Mouse (Mus musculus): Measurements from ENCODE around the gene Tiparp. TPM values are rescaled to one million over a fixed set of nuclear protein-coding genes. Genes with fewer than 3 reads are reported as not detected.

Tiparp gene
- polyA plus RNA-seq, 1 experiment from 2014 or later: 39.0 TPM

- H3K9me3 ChIP-seq: no peaks in the 10 kb centered on the region
- no peak for ATAC-seq (ENCODE audit: insufficient number of reproducible peaks, low FRiP score, low TSS enrichment, low read depth)
- H3K27ac ChIP-seq: no peak overlapping the region
- peaks cover 13% of the 10 kb centered on the region for H3K4me1 ChIP-seq
- no peak overlapping the region for H3K4me2 ChIP-seq
- no peak overlapping the region for H3K9ac ChIP-seq
- H3K4me3 ChIP-seq: no peak overlapping the region
- WGBS: 51% methylated on average over 3 of the region's 3 CpGs
- no peaks in the 10 kb centered on the region for H3K27me3 ChIP-seq
- H3K36me3 ChIP-seq: no peaks in the 10 kb centered on the region
These were observed 60.2 kb downstream of the Tiparp start for GRCm38 (mm10) chr3:65588424-65588823.

DNA sequence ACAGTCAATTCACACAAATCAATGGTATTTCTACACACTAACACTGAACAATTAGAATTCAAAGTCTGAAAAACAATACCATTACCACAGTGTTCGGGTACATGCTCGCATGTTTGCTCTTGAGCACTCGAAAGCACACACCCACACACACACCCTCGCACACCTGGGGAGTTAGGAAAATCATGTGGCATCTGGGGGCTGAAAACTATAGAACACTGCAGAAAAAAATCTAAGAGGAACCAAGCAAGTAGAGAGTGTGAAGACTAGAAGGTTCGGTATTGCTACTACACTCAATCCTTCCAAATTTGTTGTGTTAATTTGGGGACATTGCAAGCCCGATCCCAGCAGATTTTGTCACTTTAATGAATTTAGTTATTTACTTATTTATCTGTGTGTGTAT, 64.6 kb downstream of the Tiparp start:
- Histone ChIP-seq H3K9ac (no peak overlapping the region), H3K27ac (no peak overlapping the region), H3K4me2 (no peak overlapping the region), H3K4me3 (no peak overlapping the region), H3K9me3 (no peaks in the 10 kb centered on the region), H3K4me1 (peaks cover 3% of the 10 kb centered on the region; the same call in 1 of the 2 replicates), H3K27me3 (no peaks in the 10 kb centered on the region), H3K36me3 (no peaks in the 10 kb centered on the region)
- ATAC-seq (ENCODE audit: insufficient number of reproducible peaks, low FRiP score, low TSS enrichment, low read depth): no peak
- WGBS: 91% methylated on average over 6 of the region's 6 CpGs

GRCm38 (mm10) chr3:65594493-65594892, 66.3 kb downstream of the Tiparp start:
- Histone ChIP-seq H3K27me3 (no peaks in the 10 kb centered on the region), H3K4me3 (no peak overlapping the region), H3K9me3 (no peaks in the 10 kb centered on the region), H3K4me1 (peaks cover 5% of the 10 kb centered on the region; the same call in 1 of the 2 replicates), H3K36me3 (no peaks in the 10 kb centered on the region), H3K9ac (no peak overlapping the region), H3K27ac (no peak overlapping the region), H3K4me2 (no peak overlapping the region)
- ATAC-seq (ENCODE audit: insufficient number of reproducible peaks, low FRiP score, low TSS enrichment, low read depth): no peak

GRCm38 (mm10) chr3:65595196-65595595, 67.0 kb downstream of the Tiparp start:
- H3K27me3 ChIP-seq: no peaks in the 10 kb centered on the region
- no peaks in the 10 kb centered on the region for H3K36me3 ChIP-seq
- H3K4me2 ChIP-seq: no peak overlapping the region
- 34% methylated on average over 3 of the region's 3 CpGs for WGBS
- H3K9me3 ChIP-seq: no peaks in the 10 kb centered on the region
- H3K4me1 ChIP-seq: peaks cover 5% of the 10 kb centered on the region; the same call in 1 of the 2 replicates
- no peak overlapping the region for H3K4me3 ChIP-seq
- 0 out of 2 replicates have a peak overlapping the region, but pooled peaks have one; percentile 18 for H3K27ac ChIP-seq
- no peak for ATAC-seq (ENCODE audit: insufficient number of reproducible peaks, low FRiP score, low TSS enrichment, low read depth)
- H3K9ac ChIP-seq: no peak overlapping the region

DNA sequence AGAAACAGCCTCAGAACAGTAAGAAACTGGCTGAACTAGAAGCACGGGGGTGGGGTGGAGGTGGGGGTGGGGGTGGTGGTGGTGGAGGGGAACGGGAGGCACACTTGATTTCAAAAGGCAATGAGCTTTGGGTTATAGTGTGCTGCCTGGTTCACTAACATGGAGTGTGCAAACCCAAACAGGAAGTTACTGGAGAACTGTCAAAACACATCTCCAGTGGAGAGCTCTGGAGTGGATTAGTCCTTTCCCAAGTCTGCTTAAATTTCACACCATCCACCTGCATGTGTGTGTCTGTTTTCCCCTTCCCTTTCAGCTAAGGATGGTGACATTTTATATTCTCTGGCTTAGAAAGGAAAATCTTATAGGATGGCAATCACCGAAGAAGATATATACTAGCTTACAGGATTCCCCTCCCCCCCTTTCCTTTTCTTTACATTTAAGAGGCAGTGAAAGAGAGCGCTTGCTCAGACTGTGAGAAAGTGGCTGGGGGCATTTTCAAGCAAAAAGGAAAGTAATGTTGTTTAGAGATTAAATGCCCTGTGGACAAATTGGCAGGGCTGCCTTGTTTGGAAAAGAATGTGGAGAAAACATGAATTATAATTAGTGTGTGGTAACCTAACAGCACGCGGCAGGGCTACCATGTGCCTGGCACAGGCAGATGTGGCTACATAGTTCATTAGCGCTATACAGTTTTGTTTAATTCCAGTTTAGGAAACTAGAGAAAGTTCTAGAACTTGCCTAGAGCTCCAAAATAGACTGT, 70.0 kb downstream of the Tiparp start:
- no peak overlapping the region for H3K27ac ChIP-seq
- H3K4me3 ChIP-seq: no peak overlapping the region
- peaks cover 10% of the 10 kb centered on the region; the same call in 1 of the 2 replicates for H3K4me1 ChIP-seq
- no peaks in the 10 kb centered on the region for H3K9me3 ChIP-seq
- no peaks in the 10 kb centered on the region for H3K36me3 ChIP-seq
- no peak overlapping the region for H3K4me2 ChIP-seq
- H3K27me3 ChIP-seq: no peaks in the 10 kb centered on the region
- 45% methylated on average over 7 of the region's 7 CpGs for WGBS
- ATAC-seq (ENCODE audit: insufficient number of reproducible peaks, low FRiP score, low TSS enrichment, low read depth): no peak
- no peak overlapping the region for H3K9ac ChIP-seq

DNA sequence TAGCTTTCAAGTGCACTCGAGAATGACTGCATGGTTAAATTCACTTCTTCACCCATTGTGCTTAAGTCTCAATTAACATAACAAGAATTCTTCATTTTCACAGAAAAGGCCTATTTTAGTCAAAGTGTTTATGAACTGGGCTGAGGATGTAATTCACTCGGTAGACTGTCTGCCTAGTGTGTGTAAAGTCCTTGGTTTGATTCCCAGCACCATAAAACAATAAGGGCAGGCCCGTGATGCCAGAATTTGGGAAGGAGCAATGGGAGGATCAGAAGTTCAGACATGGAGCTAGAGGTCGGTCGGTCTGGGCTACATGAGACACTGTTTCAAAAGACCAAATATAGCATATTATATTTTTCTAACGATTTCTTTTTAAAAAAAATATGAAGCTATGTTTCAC, 70.9 kb downstream of the Tiparp start:
- Histone ChIP-seq H3K4me2 (no peak overlapping the region), H3K4me3 (no peak overlapping the region), H3K9ac (no peak overlapping the region), H3K27me3 (no peaks in the 10 kb centered on the region), H3K9me3 (no peaks in the 10 kb centered on the region), H3K36me3 (no peaks in the 10 kb centered on the region), H3K27ac (no peak overlapping the region), H3K4me1 (peaks cover 10% of the 10 kb centered on the region; the same call in 1 of the 2 replicates)
- WGBS: 80% methylated on average over 6 of the region's 6 CpGs
- ATAC-seq (ENCODE audit: insufficient number of reproducible peaks, low FRiP score, low TSS enrichment, low read depth): no peak

- 55% methylated on average over 8 of the region's 8 CpGs for WGBS
- H3K4me2 ChIP-seq: no peak overlapping the region
- H3K9ac ChIP-seq: no peak overlapping the region
- no peaks in the 10 kb centered on the region for H3K9me3 ChIP-seq
- H3K4me3 ChIP-seq: no peak overlapping the region
- H3K36me3 ChIP-seq: no peaks in the 10 kb centered on the region
- H3K27ac ChIP-seq: peak overlapping the region; percentile 61; the same call in 1 of the 2 replicates
- no peaks in the 10 kb centered on the region for H3K27me3 ChIP-seq
- H3K4me1 ChIP-seq: peaks cover 8% of the 10 kb centered on the region; the same call in 1 of the 2 replicates
- ATAC-seq (ENCODE audit: insufficient number of reproducible peaks, low FRiP score, low TSS enrichment, low read depth): no peak
These were observed 73.3 kb downstream of the Tiparp start for GRCm38 (mm10) chr3:65601291-65602050.

DNA sequence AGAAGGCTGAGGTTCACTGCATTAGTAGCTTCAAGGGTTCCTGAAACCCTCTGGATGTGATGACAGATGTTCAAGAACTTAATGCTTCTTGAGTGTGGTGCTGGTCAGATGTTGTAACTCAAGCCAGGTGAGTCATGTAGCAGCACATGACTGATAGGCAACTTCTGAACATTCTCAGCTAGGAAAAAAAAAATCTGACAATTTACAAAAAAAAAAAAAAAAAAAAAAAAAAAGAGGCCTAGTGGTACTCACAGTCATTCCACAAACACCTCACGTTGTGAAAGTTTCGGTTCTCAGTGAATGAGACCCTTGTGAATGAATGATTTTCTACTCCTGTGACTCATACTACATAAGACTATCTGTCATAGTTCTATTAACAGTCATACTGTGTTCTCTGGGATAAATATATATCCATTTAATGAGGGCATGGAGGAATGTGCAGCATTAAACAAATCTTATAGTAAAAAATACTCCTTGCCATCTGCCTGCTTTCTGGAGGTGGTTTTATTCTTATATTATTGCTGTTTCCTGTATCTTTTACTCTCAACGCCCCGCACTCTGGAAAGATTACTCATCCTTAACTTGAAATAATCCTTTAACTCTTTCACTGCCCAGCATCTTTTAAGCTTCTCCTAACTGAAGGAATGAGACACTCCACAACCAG, 75.3 kb downstream of the Tiparp start:
- no peak overlapping the region for H3K9ac ChIP-seq
- peaks cover 5% of the 10 kb centered on the region; the same call in 1 of the 2 replicates for H3K4me1 ChIP-seq
- no peaks in the 10 kb centered on the region for H3K27me3 ChIP-seq
- no peak overlapping the region for H3K4me2 ChIP-seq
- no peaks in the 10 kb centered on the region for H3K9me3 ChIP-seq
- H3K4me3 ChIP-seq: no peak overlapping the region
- no peak overlapping the region for H3K27ac ChIP-seq
- WGBS: 51% methylated on average over 4 of the region's 4 CpGs
- H3K36me3 ChIP-seq: no peaks in the 10 kb centered on the region
- no peak for ATAC-seq (ENCODE audit: insufficient number of reproducible peaks, low FRiP score, low TSS enrichment, low read depth)

Other genes starting within 250 kb of the Tiparp start
- 298 and 306 TPM in 2 replicates for gene Ssr3, start 135.8 kb upstream of the Tiparp start, polyA plus RNA-seq (2015; fragmentation: Nextera tagmentation; extraction: Ambion mirVana)
- gene Lekr1, start 137.8 kb downstream of the Tiparp start, polyA plus RNA-seq (2015; fragmentation: Nextera tagmentation; extraction: Ambion mirVana): 6.7 and 7.2 TPM in 2 replicates